Mouse (Mus musculus) liver, postnatal 0 days (tissue): ENCODE results near the gene Nup210l. TPM values are rescaled to one million over a fixed set of nuclear protein-coding genes. Genes with fewer than 3 reads are reported as not detected.
"Not testable (repeated sequence)": the region's sequence is repeated elsewhere in the genome, so short reads cannot be mapped to it uniquely, and the experiment has no call there.

Source experiments
- ATAC-seq: fragments of 200-750 bp; cut with Nextera tagmentation; 2 replicates; pipeline ENCODE4 v1.8.0; 2017; ENCODE audit warnings: mild to moderate bottlenecking, moderate library complexity
- DNase-seq: peaks from one replicate; pipeline ENCODE4 v3.0.0-alpha.2; 2016
- H3K27ac ChIP-seq: fragments of 300-500 bp; sonication (generic); 2 replicates; pipeline ENCODE4 v1.5.1; 2014; ENCODE audit warnings: antibody characterized with exemption, moderate library complexity, mild to moderate bottlenecking, low read depth
- H3K27me3 ChIP-seq: fragments of 300-500 bp; sonication (generic); 2 replicates; pipeline ENCODE4 v1.6.1; 2014; ENCODE audit warnings: low read length, control low read depth, mixed read lengths; ENCODE audit not compliant: insufficient read depth
- H3K36me3 ChIP-seq: fragments of 300-500 bp; sonication (generic); replicated peaks from 2 replicates; pipeline ENCODE4 v1.6.1; 2014; ENCODE audit warnings: mild to moderate bottlenecking, control low read depth, low read length, moderate library complexity, mixed read lengths; ENCODE audit not compliant: insufficient read depth
- H3K4me1 ChIP-seq: fragments of 300-500 bp; sonication (generic); 2 replicates; pipeline ENCODE4 v1.6.1; 2014; ENCODE audit warnings: antibody characterized with exemption, mild to moderate bottlenecking, control low read depth; ENCODE audit not compliant: insufficient read depth
- H3K4me2 ChIP-seq: fragments of 300-500 bp; sonication (generic); 2 replicates; pipeline ENCODE4 v1.6.1; 2014; ENCODE audit warnings: low read depth, mild to moderate bottlenecking, low read length, moderate library complexity, mixed read lengths
- H3K4me3 ChIP-seq: fragments of 300-500 bp; sonication (generic); 2 replicates; pipeline ENCODE4 v1.5.1; 2014; ENCODE audit warnings: low read depth, low read length
- H3K9ac ChIP-seq: fragments of 300-500 bp; sonication (generic); replicated peaks from 2 replicates; pipeline ENCODE4 v1.6.1; 2014; ENCODE audit warnings: mild to moderate bottlenecking, moderate library complexity
- H3K9me3 ChIP-seq: fragments of 300-500 bp; sonication (generic); 2 replicates; pipeline ENCODE4 v1.6.1; 2016; ENCODE audit warnings: mild to moderate bottlenecking, control low read depth, low read length, mixed read lengths
- CTCF ChIP-seq: sonication (generic); IDR thresholded peaks from 2 replicates; pipeline ENCODE4 v1.5.1; 2016; ENCODE audit warnings: antibody characterized with exemption, low read depth
- EP300 ChIP-seq: IDR thresholded peaks from 2 replicates; pipeline ENCODE4 v1.6.1; 2016; ENCODE audit warnings: antibody characterized with exemption, low read depth, mild to moderate bottlenecking
- WGBS: fragments of 180-500 bp; shearing (Covaris S2); extraction: QIAGEN DNeasy Blood & Tissue Kit; methylation state at CpG from one replicate; pipeline ENCODE4 v1.1.7; 2014; ENCODE audit not compliant: insufficient replicate concordance; 5-methylcytosine and 5-hydroxymethylcytosine counted together
- polyA plus RNA-seq: library from polyadenylated mRNA; unstranded; fragments of >200 nt; fragmentation: Nextera tagmentation; extraction: Ambion mirVana; gene quantifications from 2 replicates; pipeline ENCODE4 v1.2.1, GENCODE M21; 2015

Nup210l gene
- polyA plus RNA-seq, 1 experiment from 2014 or later: 0.04 TPM

GRCm38 (mm10) chr3:90242984-90243775, 139.2 kb downstream of the Nup210l start, which contains the start of gene Creb3l4:
Creb3l4 (minus strand) TSS chr3:90243512.
- Histone ChIP-seq H3K4me2 (peak within 1 kb of the TSS; percentile 63), H3K4me1 (peaks cover 28% of the 10 kb centered on the region), H3K4me3 (peak within 1 kb of the TSS; percentile 21), H3K27me3 (no peaks in the 10 kb centered on the region), H3K9ac (no peak within 1 kb of the TSS), H3K36me3 (no peaks in the 10 kb centered on the region), H3K27ac (no peak within 1 kb of the TSS), H3K9me3 (no peaks in the 10 kb centered on the region)
- DNase-seq (no peak), ATAC-seq (no peak)
- TF ChIP-seq CTCF (no peak), EP300 (no peak)
- 26% methylated on average over 19 of the region's 19 CpGs for WGBS

GRCm38 (mm10) chr3:90245406-90245805, 141.5 kb downstream of the Nup210l start:
- Histone ChIP-seq H3K9ac (no peak overlapping the region), H3K4me2 (no peak overlapping the region), H3K9me3 (no peaks in the 10 kb centered on the region), H3K27me3 (no peaks in the 10 kb centered on the region), H3K4me3 (no peak overlapping the region), H3K27ac (no peak overlapping the region), H3K4me1 (peaks cover 28% of the 10 kb centered on the region), H3K36me3 (peaks cover under 1% of the 10 kb centered on the region)
- 51% methylated on average over 2 of the region's 2 CpGs for WGBS
- TF ChIP-seq CTCF (no peak), EP300 (no peak)
- no peak for DNase-seq
- ATAC-seq: no peak

GRCm38 (mm10) chr3:90247630-90247959, 143.7 kb downstream of the Nup210l start:
- no peak; the same call in 1 of the 2 replicates for ATAC-seq
- H3K9ac ChIP-seq: peak overlapping the region; percentile 70
- TF ChIP-seq CTCF (no peak), EP300 (no peak)

GRCm38 (mm10) chr3:90247960-90248745, 144.2 kb downstream of the Nup210l start, which contains the start of gene Slc39a1:
Slc39a1 (plus strand) TSS chr3:90248172.
- peak within 1 kb of the TSS; percentile 84 for H3K4me2 ChIP-seq
- WGBS: under 1% methylated on average over 39 of the region's 44 CpGs
- H3K4me1 ChIP-seq: peaks cover 7% of the 10 kb centered on the region
- peak within 1 kb of the TSS; percentile 61 for H3K4me3 ChIP-seq
- ATAC-seq (peak; percentile 93), DNase-seq (peak; percentile 90)
- no peaks in the 10 kb centered on the region for H3K9me3 ChIP-seq
- H3K27me3 ChIP-seq: no peaks in the 10 kb centered on the region
- TF ChIP-seq CTCF: no peak
- no peak for TF ChIP-seq EP300
- H3K9ac ChIP-seq: peak within 1 kb of the TSS; percentile 70
- peaks cover 12% of the 10 kb centered on the region for H3K36me3 ChIP-seq
- H3K27ac ChIP-seq: peak within 1 kb of the TSS; percentile 91

More at GRCm38 (mm10) chr3:90247630-90247959, 143.7 kb downstream of the Nup210l start:
- no peak for DNase-seq
- Histone ChIP-seq H3K27me3 (no peaks in the 10 kb centered on the region), H3K4me2 (peak overlapping the region; percentile 84), H3K9me3 (no peaks in the 10 kb centered on the region), H3K4me1 (peaks cover 12% of the 10 kb centered on the region), H3K36me3 (peaks cover 12% of the 10 kb centered on the region), H3K27ac (peak overlapping the region; percentile 91), H3K4me3 (peak overlapping the region; percentile 61)
- 5% methylated on average over 3 of the region's 3 CpGs for WGBS

- 1% methylated on average over 9 of the region's 10 CpGs for WGBS
- DNase-seq (peak; percentile 51), ATAC-seq (peak; percentile 21)
- Histone ChIP-seq H3K36me3 (peaks cover 12% of the 10 kb centered on the region), H3K27me3 (no peaks in the 10 kb centered on the region), H3K9me3 (no peaks in the 10 kb centered on the region), H3K4me3 (peak overlapping the region; percentile 61), H3K9ac (peak overlapping the region; percentile 70), H3K27ac (peak overlapping the region; percentile 91), H3K4me1 (peaks cover 7% of the 10 kb centered on the region), H3K4me2 (peak overlapping the region; percentile 84)
- no peak for TF ChIP-seq EP300
- no peak for TF ChIP-seq CTCF
Measured at GRCm38 (mm10) chr3:90248746-90249100, 144.8 kb downstream of the Nup210l start.

GRCm38 (mm10) chr3:90250791-90251190, 146.9 kb downstream of the Nup210l start:
- DNase-seq (no peak), ATAC-seq (no peak)
- 87% methylated on average over 6 of the region's 6 CpGs for whole genome bisulfite sequencing
- Histone ChIP-seq H3K27ac (no peak overlapping the region), H3K9ac (no peak overlapping the region), H3K4me2 (no peak overlapping the region), H3K4me1 (peaks cover 17% of the 10 kb centered on the region), H3K27me3 (no peaks in the 10 kb centered on the region), H3K9me3 (no peaks in the 10 kb centered on the region), H3K4me3 (no peak overlapping the region), H3K36me3 (peaks cover 12% of the 10 kb centered on the region)
- TF ChIP-seq CTCF (no peak), EP300 (no peak)

GRCm38 (mm10) chr3:90251731-90252226, 147.8 kb downstream of the Nup210l start:
- H3K27me3 ChIP-seq, DNase-seq, H3K27ac ChIP-seq, H3K9me3 ChIP-seq, H3K9ac ChIP-seq, H3K4me3 ChIP-seq, H3K4me2 ChIP-seq, ATAC-seq: not testable (repeated sequence)
- Histone ChIP-seq H3K36me3 (peaks cover 13% of the 10 kb centered on the region), H3K4me1 (peaks cover 22% of the 10 kb centered on the region)
- 92% methylated on average over 10 of the region's 12 CpGs for WGBS

- not testable (repeated sequence) for H3K4me2 ChIP-seq, H3K27ac ChIP-seq, H3K27me3 ChIP-seq, H3K9ac ChIP-seq, ATAC-seq, H3K4me3 ChIP-seq, H3K9me3 ChIP-seq, DNase-seq
- peaks cover 14% of the 10 kb centered on the region for H3K36me3 ChIP-seq
- H3K4me1 ChIP-seq: peaks cover 20% of the 10 kb centered on the region
- WGBS: 89% methylated on average over 2 of the region's 2 CpGs
Measured at GRCm38 (mm10) chr3:90252659-90253058, 148.7 kb downstream of the Nup210l start.
